Mouse (Mus musculus) midbrain, embryonic 12.5 days (tissue): ENCODE data around the gene Ribc2. TPM values are rescaled to one million over a fixed set of nuclear protein-coding genes. Genes with fewer than 3 reads are reported as not detected.

ENCODE experiments used
- ATAC-seq: fragments of 200-750 bp; cut with Nextera tagmentation; 2 replicates; pipeline ENCODE4 v1.8.0; 2017; ENCODE audit warnings: low read depth, moderate TSS enrichment, moderate library complexity; ENCODE audit not compliant: low FRiP score
- H3K27ac ChIP-seq: fragments of 300-500 bp; sonication (generic); replicated peaks from 2 replicates; pipeline ENCODE4 v1.5.1; 2016; ENCODE audit warnings: mild to moderate bottlenecking
- H3K27me3 ChIP-seq: fragments of 300-500 bp; sonication (generic); 2 replicates; pipeline ENCODE4 v1.6.1; 2016; ENCODE audit warnings: mild to moderate bottlenecking
- H3K36me3 ChIP-seq: fragments of 300-500 bp; sonication (generic); 2 replicates; pipeline ENCODE4 v1.6.1; 2016
- H3K4me1 ChIP-seq: fragments of 300-500 bp; sonication (generic); 2 replicates; pipeline ENCODE4 v1.6.1; 2016
- H3K4me2 ChIP-seq: fragments of 300-500 bp; sonication (generic); replicated peaks from 2 replicates; pipeline ENCODE4 v1.6.1; 2016; ENCODE audit warnings: mild to moderate bottlenecking, moderate library complexity
- H3K4me3 ChIP-seq: fragments of 300-500 bp; sonication (generic); 2 replicates; pipeline ENCODE4 v1.5.1; 2016; ENCODE audit warnings: mild to moderate bottlenecking
- H3K9ac ChIP-seq: fragments of 300-500 bp; sonication (generic); replicated peaks from 2 replicates; pipeline ENCODE4 v1.6.1; 2016; ENCODE audit warnings: mild to moderate bottlenecking, moderate library complexity
- H3K9me3 ChIP-seq: fragments of 300-500 bp; sonication (generic); 2 replicates; pipeline ENCODE4 v1.6.1; 2016; ENCODE audit warnings: mild to moderate bottlenecking
- WGBS: fragments of 180-500 bp; shearing (Covaris S2); methylation state at CpG from one replicate; pipeline ENCODE4 v1.1.7; 2016; 5-methylcytosine and 5-hydroxymethylcytosine counted together
- polyA plus RNA-seq: library from polyadenylated mRNA; unstranded; fragments of >200 nt; fragmentation: Nextera tagmentation; extraction: Ambion mirVana; gene quantifications from 2 replicates; pipeline ENCODE4 v1.2.1, GENCODE M21; 2016

Gene Ribc2
- polyA plus RNA-seq, 1 experiment from 2014 or later, result 0.69 TPM

GRCm38 (mm10) chr15:85180368-85180767 is 48.5 kb downstream of the Ribc2 start:
- 0 out of 2 replicates have a peak, but pooled peaks cover 3% of the 10 kb centered on the region for H3K27me3 ChIP-seq
- H3K36me3 ChIP-seq, result no peaks in the 10 kb centered on the region
- no peak overlapping the region for H3K27ac ChIP-seq
- H3K9ac ChIP-seq, result no peak overlapping the region
- no peak overlapping the region for H3K4me2 ChIP-seq
- ATAC-seq, result no peak
- no peaks in the 10 kb centered on the region for H3K9me3 ChIP-seq
- H3K4me3 ChIP-seq, result no peak overlapping the region
- no peaks in the 10 kb centered on the region for H3K4me1 ChIP-seq

GRCm38 (mm10) chr15:85182063-85182462 is 50.2 kb downstream of the Ribc2 start:
- no peak for ATAC-seq
- H3K9me3 ChIP-seq, result no peaks in the 10 kb centered on the region
- H3K27me3 ChIP-seq, result 0 out of 2 replicates have a peak, but pooled peaks cover 3% of the 10 kb centered on the region
- H3K4me2 ChIP-seq, result no peak overlapping the region
- no peak overlapping the region for H3K4me3 ChIP-seq
- H3K4me1 ChIP-seq, result no peaks in the 10 kb centered on the region
- no peak overlapping the region for H3K27ac ChIP-seq
- WGBS, result 89% methylated on average over 4 of the region's 4 CpGs
- no peak overlapping the region for H3K9ac ChIP-seq
- H3K36me3 ChIP-seq, result no peaks in the 10 kb centered on the region

GRCm38 (mm10) chr15:85186916-85187315 is 55.0 kb downstream of the Ribc2 start:
- Histone ChIP-seq H3K27ac (no peak overlapping the region), H3K9ac (no peak overlapping the region), H3K36me3 (no peaks in the 10 kb centered on the region), H3K4me3 (no peak overlapping the region), H3K9me3 (no peaks in the 10 kb centered on the region), H3K4me2 (no peak overlapping the region), H3K4me1 (no peaks in the 10 kb centered on the region), H3K27me3 (0 out of 2 replicates have a peak, but pooled peaks cover 2% of the 10 kb centered on the region)
- WGBS, result 87% methylated on average over 7 of the region's 7 CpGs
- no peak for ATAC-seq

GRCm38 (mm10) chr15:85188167-85188778 is 56.4 kb downstream of the Ribc2 start:
- Histone ChIP-seq H3K4me3 (no peak overlapping the region), H3K9ac (no peak overlapping the region), H3K36me3 (no peaks in the 10 kb centered on the region), H3K4me1 (no peaks in the 10 kb centered on the region), H3K27me3 (no peaks in the 10 kb centered on the region), H3K4me2 (no peak overlapping the region), H3K9me3 (no peaks in the 10 kb centered on the region), H3K27ac (no peak overlapping the region)
- WGBS, result 57% methylated on average over 8 of the region's 8 CpGs
- ATAC-seq, result no peak

Other genes starting within 250 kb of the Ribc2 start
- 0.75 and 0.97 TPM in 2 replicates for gene Gm29666, start 212.0 kb upstream of the Ribc2 start, polyA plus RNA-seq
- gene Nup50, start 208.7 kb upstream of the Ribc2 start, polyA plus RNA-seq, result 62.4 and 65.2 TPM in 2 replicates
- 15.5 and 16.2 TPM in 2 replicates for gene 5031439G07Rik, start 143.5 kb upstream of the Ribc2 start, polyA plus RNA-seq
- 0.33 and 0.50 TPM in 2 replicates for gene Upk3a, start 114.9 kb upstream of the Ribc2 start, polyA plus RNA-seq
- gene Fam118a, start 103.1 kb upstream of the Ribc2 start, polyA plus RNA-seq, result 30.3 and 31.6 TPM in 2 replicates
- 0.11 and 0.12 TPM in 2 replicates for gene Smc1b, start 114 bp upstream of the Ribc2 start, polyA plus RNA-seq
- gene Fbln1, start 73.9 kb downstream of the Ribc2 start, polyA plus RNA-seq, result 118 and 156 TPM in 2 replicates
- gene Atxn10, start 204.2 kb downstream of the Ribc2 start, polyA plus RNA-seq, result 404 and 405 TPM in 2 replicates